Mouse (Mus musculus): Measurements from ENCODE around the gene Ush1g. TPM values are rescaled to one million over a fixed set of nuclear protein-coding genes. Genes with fewer than 3 reads are reported as not detected.
A peak's percentile ranks its signal among the peaks of the same experiment; 100 is the strongest.

Gene Ush1g
- polyA plus RNA-seq, 1 experiment from 2014 or later = not detected

DNA sequence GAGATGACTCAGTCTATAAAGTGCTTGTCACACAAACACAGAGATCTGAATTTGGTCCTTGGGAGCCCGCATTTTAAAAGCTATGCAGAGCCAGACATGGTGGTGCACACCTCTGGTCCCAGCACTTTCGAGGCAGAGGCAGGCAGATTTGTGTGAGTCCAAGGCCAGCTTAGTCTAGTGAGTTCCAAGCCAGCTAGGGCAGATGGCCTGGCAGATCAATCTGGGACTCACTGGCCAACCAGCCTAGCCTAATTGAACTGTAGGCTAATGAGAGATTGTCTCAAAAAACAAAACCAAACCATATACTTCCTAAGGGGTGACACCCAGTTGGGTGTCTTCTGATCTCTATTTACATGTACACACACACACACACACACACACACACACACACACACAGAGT, 19.4 kb upstream of the Ush1g start:
- peaks cover 3% of the 10 kb centered on the region; the same call in 1 of the 2 replicates for H3K27me3 ChIP-seq (ENCODE audit: control insufficient read depth, insufficient read depth, low read length)
- ATAC-seq (ENCODE audit: insufficient read depth, low FRiP score, low TSS enrichment) (no peak), DNase-seq (ENCODE audit: low spot score) (no peak)
- no peaks in the 10 kb centered on the region for H3K9me3 ChIP-seq (ENCODE audit: control insufficient read depth, low read length)
- WGBS = 67% methylated on average over 2 of the region's 2 CpGs
- H3K4me2 ChIP-seq (ENCODE audit: low read depth) = no peak overlapping the region
- H3K9ac ChIP-seq (ENCODE audit: low read length) = no peak overlapping the region
- H3K4me3 ChIP-seq (ENCODE audit: low read depth, low read length) = no peak overlapping the region
- no peaks in the 10 kb centered on the region for H3K4me1 ChIP-seq (ENCODE audit: control insufficient read depth, insufficient read depth, low read length)
- H3K27ac ChIP-seq (ENCODE audit: low read depth, low read length) = no peak overlapping the region
- no peaks in the 10 kb centered on the region for H3K36me3 ChIP-seq (ENCODE audit: control insufficient read depth, insufficient read depth, low read length)

DNA sequence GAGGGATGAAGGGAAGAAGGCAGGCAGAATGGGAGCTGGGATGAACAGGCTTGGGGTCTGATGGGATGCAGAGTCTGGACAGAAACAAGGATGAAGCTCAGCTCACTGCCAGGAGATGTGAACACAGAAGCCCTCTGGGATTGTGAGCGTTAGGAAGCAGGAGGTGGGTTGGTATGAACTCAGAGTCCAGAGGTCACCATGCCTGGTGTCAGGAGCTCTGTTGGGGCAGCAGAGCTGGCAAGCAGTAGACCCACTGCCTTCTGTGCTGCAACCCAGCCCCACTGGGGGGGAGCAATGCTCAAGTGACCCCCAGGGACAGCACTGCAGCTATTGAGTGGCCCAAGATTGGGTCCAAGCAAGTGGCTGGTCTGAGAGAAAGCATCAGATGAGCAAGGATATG, 16.0 kb upstream of the Ush1g start:
- 86% methylated on average over 1 of the region's 1 CpGs for WGBS

DNA sequence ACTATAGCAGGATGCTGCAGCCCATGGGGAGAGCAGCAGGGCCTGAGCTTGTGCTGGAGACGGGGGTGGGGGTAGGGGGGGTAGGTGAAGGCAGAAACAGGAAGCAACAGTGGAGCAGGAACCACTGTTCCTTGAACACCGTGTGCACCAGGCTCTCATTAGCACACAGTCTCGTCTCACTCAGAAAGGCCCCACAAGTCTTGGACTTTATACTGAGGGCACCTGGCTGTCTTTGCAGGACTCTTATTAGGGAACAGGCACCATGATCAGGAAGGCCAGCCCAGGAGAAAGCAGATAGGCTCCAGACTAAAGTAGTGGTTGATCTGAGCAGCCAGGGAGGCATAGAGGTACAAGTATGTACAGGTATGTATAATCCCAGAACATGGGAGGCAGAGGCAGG, 15.5 kb upstream of the Ush1g start:
- DNase-seq (ENCODE audit: low spot score) (no peak), ATAC-seq (ENCODE audit: insufficient read depth, low FRiP score, low TSS enrichment) (no peak)
- Histone ChIP-seq H3K27me3 (ENCODE audit: control insufficient read depth, insufficient read depth, low read length) (peaks cover 25% of the 10 kb centered on the region), H3K9me3 (ENCODE audit: control insufficient read depth, low read length) (no peaks in the 10 kb centered on the region), H3K4me1 (ENCODE audit: control insufficient read depth, insufficient read depth, low read length) (0 out of 2 replicates have a peak, but pooled peaks cover 6% of the 10 kb centered on the region), H3K36me3 (ENCODE audit: control insufficient read depth, insufficient read depth, low read length) (no peaks in the 10 kb centered on the region), H3K27ac (ENCODE audit: low read depth, low read length) (no peak overlapping the region), H3K4me2 (ENCODE audit: low read depth) (no peak overlapping the region), H3K9ac (ENCODE audit: low read length) (no peak overlapping the region), H3K4me3 (ENCODE audit: low read depth, low read length) (no peak overlapping the region)
- 67% methylated on average over 3 of the region's 3 CpGs for WGBS

More for the DNA sequence above, 16.0 kb upstream of the Ush1g start:
- Histone ChIP-seq H3K27ac (ENCODE audit: low read depth, low read length) (no peak overlapping the region), H3K9ac (ENCODE audit: low read length) (no peak overlapping the region), H3K36me3 (ENCODE audit: control insufficient read depth, insufficient read depth, low read length) (no peaks in the 10 kb centered on the region), H3K4me3 (ENCODE audit: low read depth, low read length) (no peak overlapping the region), H3K27me3 (ENCODE audit: control insufficient read depth, insufficient read depth, low read length) (peaks cover 25% of the 10 kb centered on the region), H3K9me3 (ENCODE audit: control insufficient read depth, low read length) (no peaks in the 10 kb centered on the region), H3K4me1 (ENCODE audit: control insufficient read depth, insufficient read depth, low read length) (0 out of 2 replicates have a peak, but pooled peaks cover 6% of the 10 kb centered on the region), H3K4me2 (ENCODE audit: low read depth) (no peak overlapping the region)
- DNase-seq (ENCODE audit: low spot score) = no peak
- no peak for ATAC-seq (ENCODE audit: insufficient read depth, low FRiP score, low TSS enrichment)

DNA sequence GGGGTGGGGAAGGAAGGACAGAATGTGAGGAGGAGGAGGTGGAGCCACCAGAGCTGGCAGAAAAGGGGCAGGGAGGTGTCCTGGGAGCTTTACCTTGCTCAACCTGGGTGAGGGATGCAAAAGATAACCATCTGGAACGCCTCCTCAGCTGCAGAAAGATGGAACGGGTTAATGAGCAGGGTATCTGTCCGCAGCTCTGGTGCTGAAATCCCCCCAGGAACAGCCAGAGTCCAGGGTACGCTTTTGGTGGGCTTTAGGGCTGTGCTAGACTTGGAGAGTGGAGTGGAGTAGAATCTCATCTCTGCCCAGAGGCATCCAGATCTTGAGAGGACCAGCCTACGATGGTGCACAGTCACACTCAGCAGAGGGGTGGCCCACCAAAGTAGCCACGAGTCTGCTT, 14.3 kb upstream of the Ush1g start:
- ATAC-seq (ENCODE audit: insufficient read depth, low FRiP score, low TSS enrichment) (no peak), DNase-seq (ENCODE audit: low spot score) (no peak)
- H3K36me3 ChIP-seq (ENCODE audit: control insufficient read depth, insufficient read depth, low read length) = no peaks in the 10 kb centered on the region
- H3K9ac ChIP-seq (ENCODE audit: low read length) = no peak overlapping the region
- no peaks in the 10 kb centered on the region for H3K9me3 ChIP-seq (ENCODE audit: control insufficient read depth, low read length)
- no peak overlapping the region for H3K4me3 ChIP-seq (ENCODE audit: low read depth, low read length)
- peaks cover 25% of the 10 kb centered on the region for H3K27me3 ChIP-seq (ENCODE audit: control insufficient read depth, insufficient read depth, low read length)
- H3K27ac ChIP-seq (ENCODE audit: low read depth, low read length) = no peak overlapping the region
- no peak overlapping the region for H3K4me2 ChIP-seq (ENCODE audit: low read depth)
- WGBS = 24% methylated on average over 6 of the region's 6 CpGs
- H3K4me1 ChIP-seq (ENCODE audit: control insufficient read depth, insufficient read depth, low read length) = 0 out of 2 replicates have a peak, but pooled peaks cover 6% of the 10 kb centered on the region

DNA sequence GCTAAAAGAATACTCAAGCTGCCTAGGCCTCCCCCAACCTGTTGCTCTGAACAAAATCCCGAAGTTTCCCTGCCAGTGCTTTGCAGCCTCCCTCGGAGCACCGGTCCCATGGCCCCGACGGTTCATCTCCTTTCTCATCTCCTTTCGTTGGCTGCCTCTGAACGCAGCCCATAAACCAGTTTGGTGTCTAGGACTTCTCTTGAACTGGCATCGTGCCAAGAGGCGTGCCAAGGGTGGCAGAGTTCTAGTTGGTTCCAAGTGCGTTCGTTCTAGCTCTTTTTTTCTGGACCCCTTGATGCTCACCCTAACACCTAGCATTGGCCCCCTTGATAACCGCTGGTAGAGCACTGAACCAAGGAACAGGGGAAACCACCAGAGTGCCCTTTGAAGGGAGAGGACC, 13.4 kb upstream of the Ush1g start:
- ATAC-seq (ENCODE audit: insufficient read depth, low FRiP score, low TSS enrichment) = no peak
- Histone ChIP-seq H3K27me3 (ENCODE audit: control insufficient read depth, insufficient read depth, low read length) (peaks cover 25% of the 10 kb centered on the region), H3K4me2 (ENCODE audit: low read depth) (no peak overlapping the region), H3K36me3 (ENCODE audit: control insufficient read depth, insufficient read depth, low read length) (no peaks in the 10 kb centered on the region), H3K27ac (ENCODE audit: low read depth, low read length) (no peak overlapping the region), H3K9me3 (ENCODE audit: control insufficient read depth, low read length) (no peaks in the 10 kb centered on the region), H3K4me3 (ENCODE audit: low read depth, low read length) (no peak overlapping the region), H3K4me1 (ENCODE audit: control insufficient read depth, insufficient read depth, low read length) (0 out of 2 replicates have a peak, but pooled peaks cover 6% of the 10 kb centered on the region), H3K9ac (ENCODE audit: low read length) (no peak overlapping the region)
- DNase-seq (ENCODE audit: low spot score) = no peak
- WGBS = 66% methylated on average over 12 of the region's 12 CpGs

DNA sequence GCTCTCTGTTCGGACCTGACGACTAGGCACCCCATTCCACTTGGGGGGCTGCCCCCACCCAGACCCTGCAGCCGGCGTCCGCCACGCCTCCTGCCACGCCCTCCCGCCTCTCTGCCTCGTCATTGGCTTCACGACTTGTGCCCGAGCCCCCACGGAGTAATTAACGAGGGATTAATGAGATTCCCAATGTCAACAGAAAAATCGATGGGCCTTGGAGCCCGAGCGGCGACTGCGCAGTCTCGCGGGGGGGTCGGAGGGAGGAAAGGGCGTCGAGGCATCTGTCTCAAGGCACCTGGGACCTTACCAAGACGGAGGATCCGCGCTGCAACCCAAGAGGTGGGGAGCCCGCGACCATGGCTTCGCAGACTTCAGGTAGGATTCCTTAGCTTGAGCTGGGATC, 12.7 kb upstream of the Ush1g start, which contains the start of gene Otop3:
Gene Otop3, plus strand, starts transcription at position 201 of the 400 bp plus-strand sequence.
- H3K27me3 ChIP-seq (ENCODE audit: control insufficient read depth, insufficient read depth, low read length) = peaks cover 25% of the 10 kb centered on the region
- H3K9ac ChIP-seq (ENCODE audit: low read length) = no peak within 1 kb of the TSS; the same call in 1 of the 2 replicates
- 0 out of 2 replicates have a peak, but pooled peaks cover 6% of the 10 kb centered on the region for H3K4me1 ChIP-seq (ENCODE audit: control insufficient read depth, insufficient read depth, low read length)
- ATAC-seq (ENCODE audit: insufficient read depth, low FRiP score, low TSS enrichment) = no peak
- H3K27ac ChIP-seq (ENCODE audit: low read depth, low read length) = no peak within 1 kb of the TSS
- WGBS = 4% methylated on average over 29 of the region's 29 CpGs
- H3K36me3 ChIP-seq (ENCODE audit: control insufficient read depth, insufficient read depth, low read length) = no peaks in the 10 kb centered on the region
- no peaks in the 10 kb centered on the region for H3K9me3 ChIP-seq (ENCODE audit: control insufficient read depth, low read length)
- DNase-seq (ENCODE audit: low spot score) = peak; percentile 47
- peak within 1 kb of the TSS; percentile 18; the same call in 1 of the 2 replicates for H3K4me3 ChIP-seq (ENCODE audit: low read depth, low read length)
- H3K4me2 ChIP-seq (ENCODE audit: low read depth) = peak within 1 kb of the TSS; percentile 36

DNA sequence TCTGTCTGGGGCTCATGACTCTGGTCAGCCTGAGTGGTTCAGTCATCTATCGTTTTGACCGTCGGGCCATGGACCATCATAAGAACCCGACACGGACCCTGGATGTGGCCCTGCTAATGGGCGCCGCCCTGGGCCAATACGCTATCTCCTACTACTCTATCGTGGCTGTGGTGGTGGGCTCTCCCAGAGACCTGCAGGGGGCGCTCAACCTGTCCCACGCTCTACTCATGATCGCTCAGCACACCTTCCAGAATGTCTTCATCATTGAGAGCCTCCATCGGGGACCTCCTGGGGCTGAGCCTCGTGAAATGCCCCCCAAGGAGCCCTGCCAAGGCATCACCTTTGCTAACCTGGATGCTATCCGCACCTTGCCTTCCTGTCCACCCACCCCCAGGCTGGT, 7.5 kb upstream of the Ush1g start:
- 0 out of 2 replicates have a peak, but pooled peaks cover under 1% of the 10 kb centered on the region for H3K4me1 ChIP-seq (ENCODE audit: control insufficient read depth, insufficient read depth, low read length)
- H3K27me3 ChIP-seq (ENCODE audit: control insufficient read depth, insufficient read depth, low read length) = peaks cover 8% of the 10 kb centered on the region
- H3K4me3 ChIP-seq (ENCODE audit: low read depth, low read length) = no peak overlapping the region
- ATAC-seq (ENCODE audit: insufficient read depth, low FRiP score, low TSS enrichment) = no peak
- H3K27ac ChIP-seq (ENCODE audit: low read depth, low read length) = no peak overlapping the region
- no peak overlapping the region for H3K9ac ChIP-seq (ENCODE audit: low read length)
- H3K9me3 ChIP-seq (ENCODE audit: control insufficient read depth, low read length) = no peaks in the 10 kb centered on the region
- no peak overlapping the region for H3K4me2 ChIP-seq (ENCODE audit: low read depth)
- WGBS = 78% methylated on average over 15 of the region's 15 CpGs
- no peaks in the 10 kb centered on the region for H3K36me3 ChIP-seq (ENCODE audit: control insufficient read depth, insufficient read depth, low read length)
- DNase-seq (ENCODE audit: low spot score) = no peak

DNA sequence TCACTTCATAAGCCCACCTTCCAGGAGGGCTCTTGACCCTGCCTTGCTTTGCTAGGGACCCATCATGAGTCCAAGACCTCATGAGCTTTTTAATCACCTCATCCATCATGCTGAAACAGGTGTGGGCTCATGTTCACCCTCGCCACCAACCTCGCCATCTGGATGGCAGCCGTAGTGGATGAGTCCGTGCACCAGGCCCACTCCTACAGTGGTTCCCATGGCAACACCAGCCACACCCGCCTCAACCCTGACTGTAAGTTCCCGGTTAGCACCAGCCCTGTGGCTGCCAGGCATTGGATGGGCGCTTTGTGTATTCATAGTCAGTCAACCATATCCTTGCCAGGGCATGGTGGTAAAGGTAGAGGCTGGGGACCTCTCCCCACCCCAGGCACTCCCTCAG, 4.9 kb upstream of the Ush1g start:
- Histone ChIP-seq H3K27ac (ENCODE audit: low read depth, low read length) (no peak overlapping the region), H3K4me3 (ENCODE audit: low read depth, low read length) (no peak overlapping the region), H3K27me3 (ENCODE audit: control insufficient read depth, insufficient read depth, low read length) (peaks cover 29% of the 10 kb centered on the region), H3K9me3 (ENCODE audit: control insufficient read depth, low read length) (no peaks in the 10 kb centered on the region), H3K4me2 (ENCODE audit: low read depth) (no peak overlapping the region), H3K4me1 (ENCODE audit: control insufficient read depth, insufficient read depth, low read length) (0 out of 2 replicates have a peak, but pooled peaks cover 2% of the 10 kb centered on the region), H3K9ac (ENCODE audit: low read length) (no peak overlapping the region), H3K36me3 (ENCODE audit: control insufficient read depth, insufficient read depth, low read length) (no peaks in the 10 kb centered on the region)
- 67% methylated on average over 7 of the region's 7 CpGs for WGBS
- ATAC-seq (ENCODE audit: insufficient read depth, low FRiP score, low TSS enrichment) = no peak
- no peak for DNase-seq (ENCODE audit: low spot score)

DNA sequence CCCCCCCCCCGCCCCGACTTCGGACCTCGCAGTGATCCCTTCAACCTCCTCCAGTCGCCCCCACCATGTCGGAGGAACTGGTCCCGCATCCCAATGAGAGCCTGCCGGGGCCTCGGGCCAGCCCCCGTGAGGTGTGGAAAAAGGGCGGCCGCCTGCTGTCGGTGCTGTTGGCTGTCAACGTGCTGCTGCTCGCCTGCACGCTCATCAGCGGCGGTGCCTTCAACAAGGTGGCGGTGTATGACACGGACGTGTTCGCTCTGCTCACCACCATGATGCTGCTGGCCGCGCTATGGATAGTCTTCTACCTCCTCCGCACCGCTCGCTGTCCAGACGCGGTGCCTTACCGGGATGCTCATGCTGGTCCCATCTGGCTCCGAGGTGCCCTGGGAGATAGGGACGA, 1.5 kb upstream of the Ush1g start:
- H3K4me3 ChIP-seq (ENCODE audit: low read depth, low read length) = no peak overlapping the region
- H3K27me3 ChIP-seq (ENCODE audit: control insufficient read depth, insufficient read depth, low read length) = peaks cover 63% of the 10 kb centered on the region
- H3K4me2 ChIP-seq (ENCODE audit: low read depth) = no peak overlapping the region
- H3K4me1 ChIP-seq (ENCODE audit: control insufficient read depth, insufficient read depth, low read length) = peaks cover 5% of the 10 kb centered on the region; the same call in 1 of the 2 replicates
- WGBS = 16% methylated on average over 32 of the region's 32 CpGs
- no peak overlapping the region for H3K9ac ChIP-seq (ENCODE audit: low read length)
- H3K27ac ChIP-seq (ENCODE audit: low read depth, low read length) = no peak overlapping the region
- H3K36me3 ChIP-seq (ENCODE audit: control insufficient read depth, insufficient read depth, low read length) = no peaks in the 10 kb centered on the region
- no peaks in the 10 kb centered on the region for H3K9me3 ChIP-seq (ENCODE audit: control insufficient read depth, low read length)
- DNase-seq (ENCODE audit: low spot score) (no peak), ATAC-seq (ENCODE audit: insufficient read depth, low FRiP score, low TSS enrichment) (no peak)
